Mouse (Mus musculus): Measurements from ENCODE around the gene Pcbp2.

Pcbp2 gene

DNA sequence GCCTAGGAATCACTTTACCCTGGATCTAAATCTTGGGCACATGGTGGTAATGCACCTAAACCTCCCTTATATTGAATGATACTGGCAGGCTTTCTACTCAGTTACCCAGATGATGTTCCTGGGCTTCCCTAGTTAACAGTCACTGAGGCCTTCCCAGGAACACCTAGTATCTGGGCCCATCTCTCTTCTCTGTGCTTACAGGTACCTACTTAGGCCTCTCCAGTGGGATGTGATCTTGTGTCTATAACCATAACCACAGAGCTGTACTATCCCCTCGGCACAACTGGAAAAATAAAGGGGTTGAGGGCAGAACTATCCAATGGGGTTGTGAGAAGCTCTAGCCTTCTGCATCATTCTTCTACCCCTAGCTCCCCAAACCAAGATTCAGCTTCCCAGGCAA lies 36.5 kb downstream of the Pcbp2 start:
- DNase-seq (ENCODE audit: low read depth), result no peak

GRCm38 (mm10) chr15:102507561-102507960 lies 37.2 kb downstream of the Pcbp2 start:
- DNase-seq (ENCODE audit: low read depth), result no peak

DNA sequence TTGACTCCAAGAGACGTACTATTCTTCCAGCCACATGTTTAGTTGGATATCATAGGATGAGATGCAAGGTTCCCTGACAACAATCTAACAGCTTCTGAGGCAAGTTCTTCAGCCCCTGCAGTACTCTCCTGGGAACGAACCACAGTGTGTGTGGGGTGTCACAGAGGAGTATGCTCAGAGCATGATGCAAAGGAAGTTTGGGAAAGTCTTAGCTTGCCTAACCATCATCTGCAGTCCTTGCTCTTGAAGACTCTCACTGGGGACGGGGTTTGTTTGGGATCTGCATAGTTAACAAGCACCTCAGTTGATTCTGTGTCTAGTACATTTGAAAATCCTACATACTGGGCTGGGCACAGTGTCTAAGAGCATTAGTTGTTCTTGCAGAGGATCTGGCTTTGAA lies 38.0 kb downstream of the Pcbp2 start:
- no peak for DNase-seq (ENCODE audit: low read depth)

DNA sequence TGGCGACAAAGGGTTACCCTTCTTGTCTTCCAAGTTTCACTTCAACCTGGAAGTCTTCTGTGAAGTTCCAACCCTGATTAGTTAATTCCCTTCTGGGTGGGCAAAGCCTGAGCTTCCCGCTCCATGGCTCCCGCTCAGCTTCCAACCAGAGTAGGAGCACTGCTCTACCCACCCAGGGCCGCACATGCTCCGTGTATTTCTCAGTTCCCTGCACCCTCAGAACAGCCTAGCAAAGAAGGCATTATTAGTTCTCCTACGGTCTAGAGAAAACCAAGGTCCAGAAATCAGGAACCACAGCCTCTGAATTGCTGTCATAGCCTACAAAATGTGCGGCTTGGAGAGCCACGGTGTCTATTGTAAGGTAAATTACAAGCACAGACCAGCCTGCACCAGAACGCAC lies 39.8 kb downstream of the Pcbp2 start:
- DNase-seq (ENCODE audit: low read depth), result no peak

DNA sequence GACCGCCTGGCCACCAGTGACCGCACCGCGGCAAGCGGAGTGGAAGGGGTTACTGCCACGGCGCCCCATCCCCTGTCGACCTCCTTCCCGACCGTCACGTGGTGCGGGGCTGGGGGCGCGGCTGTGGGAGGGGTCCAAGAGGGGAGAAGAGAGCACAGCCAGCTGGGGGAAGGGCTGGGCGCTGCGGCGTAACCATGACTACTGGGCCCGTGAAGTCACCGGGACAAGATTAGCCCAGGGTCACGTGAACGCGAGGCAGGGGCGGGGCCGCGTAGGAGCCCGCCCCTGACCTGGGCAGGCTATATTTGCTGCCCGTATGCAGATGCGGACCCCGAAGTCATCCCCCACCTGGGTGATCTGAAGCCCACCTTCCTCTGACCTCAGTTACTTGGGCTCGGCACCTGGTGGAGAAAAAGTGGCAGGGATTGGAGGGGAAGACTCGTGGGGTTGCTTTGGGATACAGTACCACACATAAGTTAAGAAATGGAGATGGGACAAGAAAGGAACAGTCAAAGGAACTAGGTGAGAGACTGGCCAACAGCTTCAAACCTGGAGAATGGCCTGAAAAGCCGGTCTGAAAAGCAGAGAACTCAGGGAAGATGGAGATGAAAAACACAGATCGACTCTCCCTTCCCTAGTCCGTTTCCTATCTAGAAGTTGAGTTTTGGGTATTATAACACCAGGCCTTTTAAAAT lies 40.4 kb downstream of the Pcbp2 start:
- DNase-seq (ENCODE audit: low read depth), result peak; percentile 64

DNA sequence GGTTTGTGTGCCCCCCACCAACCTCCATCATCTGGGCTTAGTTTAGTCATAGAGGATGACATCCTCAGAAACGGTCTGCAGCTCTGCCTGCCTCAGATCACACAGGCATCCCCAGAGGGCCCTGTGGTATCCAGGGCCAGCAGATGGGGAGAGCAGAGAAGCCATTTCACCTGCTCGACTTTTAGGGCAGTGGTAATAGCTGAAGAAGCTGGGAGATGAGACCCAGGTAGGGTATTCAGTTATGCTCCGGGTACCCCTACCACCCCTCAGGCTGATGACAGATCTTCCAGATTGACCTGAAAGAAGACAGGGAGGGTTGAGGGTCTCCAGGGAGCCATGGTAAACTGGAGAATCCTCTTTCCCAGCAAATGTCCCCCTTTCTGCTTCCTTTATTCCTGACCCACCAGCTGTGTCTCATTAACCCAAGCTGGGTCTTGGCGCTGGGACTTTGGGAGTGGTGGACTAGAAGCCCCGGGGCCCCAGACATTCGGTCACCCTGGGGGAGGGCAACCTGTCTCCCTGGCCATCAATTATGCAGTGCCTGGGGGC lies 41.0 kb downstream of the Pcbp2 start:
- DNase-seq (ENCODE audit: low read depth), result no peak

GRCm38 (mm10) chr15:102512010-102512409 lies 41.7 kb downstream of the Pcbp2 start:
- no peak for DNase-seq (ENCODE audit: low read depth)

GRCm38 (mm10) chr15:102512471-102512870 lies 42.1 kb downstream of the Pcbp2 start:
- no peak for DNase-seq (ENCODE audit: low read depth)

DNA sequence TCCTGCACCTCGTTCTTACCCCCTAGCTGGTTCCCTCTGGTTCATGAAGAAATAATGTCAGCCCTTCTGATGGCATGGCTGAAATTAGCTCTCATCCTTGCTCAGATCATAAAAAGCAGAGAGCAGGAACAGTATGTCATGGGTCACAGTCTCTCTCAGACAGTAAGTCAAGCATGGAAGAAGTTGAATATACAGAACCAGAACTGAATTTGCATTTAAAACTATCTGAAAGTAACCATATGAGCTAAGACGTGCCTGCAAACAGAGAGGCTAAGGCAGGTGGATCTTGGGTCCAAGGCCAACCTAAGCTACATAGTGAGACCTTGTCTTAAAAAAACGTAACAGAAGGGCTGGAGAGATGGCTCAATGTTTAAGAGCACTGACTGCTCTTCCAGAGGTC lies 42.7 kb downstream of the Pcbp2 start:
- DNase-seq (ENCODE audit: low read depth), result no peak

DNA sequence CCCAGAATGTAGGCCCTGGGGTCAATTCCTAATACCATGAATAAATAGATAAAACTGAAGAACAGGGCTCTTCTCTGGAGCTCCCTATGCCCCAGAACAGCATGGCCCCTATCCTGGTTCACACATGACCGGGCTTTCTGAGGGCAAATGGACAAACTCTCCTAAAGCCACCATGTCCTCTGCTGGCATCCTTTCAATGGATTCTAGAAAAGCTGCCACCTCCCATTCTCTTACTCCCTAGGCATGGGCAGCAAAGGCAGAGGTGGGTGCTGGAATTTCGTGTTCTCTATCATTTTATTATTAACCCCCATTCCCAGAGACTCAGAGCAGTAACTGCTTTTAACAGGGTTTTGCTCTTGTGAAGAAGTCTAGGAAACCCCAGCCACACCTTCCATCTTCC lies 44.9 kb downstream of the Pcbp2 start:
- no peak for DNase-seq (ENCODE audit: low read depth)

- no peak for DNase-seq (ENCODE audit: low read depth)
These were observed 45.5 kb downstream of the Pcbp2 start for GRCm38 (mm10) chr15:102515791-102516190.

- peak; percentile 52 for DNase-seq (ENCODE audit: low read depth)
These were observed 46.0 kb downstream of the Pcbp2 start for GRCm38 (mm10) chr15:102516293-102516692.

DNA sequence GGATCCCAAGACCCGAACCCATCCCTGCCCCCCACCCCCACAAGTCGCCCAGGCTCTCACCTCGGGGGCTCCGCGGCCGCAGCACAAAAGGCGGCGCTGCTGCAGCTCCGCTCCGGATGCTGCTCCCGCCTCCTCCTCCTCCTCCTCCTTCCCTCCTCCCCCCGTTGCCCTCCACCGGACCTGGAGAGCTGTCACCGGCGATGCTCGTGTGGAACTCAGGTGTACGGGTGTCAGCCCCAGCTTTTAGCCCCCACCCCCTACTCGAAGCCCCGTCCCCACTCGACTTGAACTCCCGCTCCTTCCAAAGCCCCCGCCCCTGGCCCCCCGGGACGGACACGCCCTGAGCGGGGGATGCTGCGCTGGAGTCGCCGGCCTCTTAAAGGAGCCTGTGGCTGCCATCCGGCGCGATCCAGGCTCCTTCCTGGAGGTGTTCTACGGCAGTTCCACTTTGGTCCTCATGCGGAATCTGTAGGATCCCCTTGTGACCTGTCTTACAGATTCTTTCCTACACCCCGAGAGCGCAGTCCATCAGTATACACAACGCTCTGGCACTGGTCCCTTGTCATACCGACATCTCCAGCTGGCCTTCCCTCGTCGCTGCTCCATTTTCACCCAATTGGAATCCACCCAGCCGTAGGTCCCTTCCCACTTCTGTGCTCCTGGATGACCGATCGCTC lies 46.5 kb downstream of the Pcbp2 start, which contains the start of gene Map3k12:
Map3k12 (minus strand) TSS at position 337 of the 677 bp plus-strand sequence.
- peak; percentile 65 for DNase-seq (ENCODE audit: low read depth)

DNA sequence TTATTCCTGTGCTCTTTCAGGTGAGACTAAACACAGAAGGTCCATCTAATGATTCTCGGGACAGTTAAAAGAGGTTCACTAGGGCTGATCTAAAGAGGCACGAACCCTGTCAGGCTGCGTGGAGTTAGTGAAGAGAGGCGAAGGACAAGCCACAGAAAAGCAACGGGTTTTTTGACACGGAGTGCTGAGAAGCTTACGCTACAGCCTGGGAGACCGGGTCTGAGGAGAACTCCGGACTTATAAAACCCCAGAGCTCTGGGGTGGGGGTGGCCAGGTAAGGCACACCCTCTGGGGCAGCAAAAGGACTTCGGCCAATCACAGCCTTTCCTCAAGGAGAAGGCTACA lies 47.3 kb downstream of the Pcbp2 start:
- no peak for DNase-seq (ENCODE audit: low read depth)

DNA sequence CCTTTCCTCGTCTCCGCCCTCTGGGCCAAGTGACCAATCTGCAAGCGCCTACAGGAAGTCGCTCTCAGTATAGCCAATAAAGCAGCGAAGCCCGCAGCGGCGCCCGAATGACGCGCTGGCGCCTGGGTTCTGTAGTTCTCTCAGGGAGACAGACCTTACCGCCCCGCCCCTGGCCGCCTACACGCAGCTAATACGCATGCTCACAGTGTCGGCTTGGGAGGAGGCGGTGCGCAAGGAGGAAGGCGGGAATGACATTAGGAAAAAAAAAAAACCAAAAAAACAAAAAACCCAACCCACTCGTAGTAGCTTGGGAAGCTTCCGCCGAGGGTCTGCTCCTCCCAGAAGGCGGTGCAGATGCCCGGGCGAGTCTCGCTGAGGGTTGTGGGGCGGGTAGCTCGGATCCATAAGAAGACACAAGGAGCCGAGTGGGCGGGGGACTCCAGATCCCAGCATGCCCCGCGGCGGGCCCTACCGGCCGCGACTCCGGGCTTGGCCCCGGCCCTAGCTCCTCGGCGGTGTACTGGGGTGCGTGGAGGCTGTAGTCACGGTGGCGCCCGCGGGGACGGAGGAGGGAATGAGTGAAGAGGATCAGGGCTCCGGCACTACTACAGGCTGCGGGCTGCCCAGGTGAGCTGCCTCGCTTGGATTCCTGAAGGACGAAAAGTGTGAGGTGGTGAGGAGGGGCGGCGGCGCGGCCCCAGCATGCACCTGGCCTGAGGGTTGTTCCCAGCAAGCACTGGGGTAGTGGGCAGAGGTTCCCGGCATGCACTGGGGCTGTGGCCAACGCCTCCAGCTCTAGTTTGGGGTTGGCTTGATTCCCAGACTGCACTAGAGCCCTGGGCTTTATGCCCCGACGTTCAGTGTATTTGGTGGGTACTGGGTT lies 47.9 kb downstream of the Pcbp2 start, which contains the start of gene Tarbp2:
Tarbp2 (plus strand) TSS at position 217 of the 883 bp plus-strand sequence.
- DNase-seq (ENCODE audit: low read depth), result peak; percentile 100

GRCm38 (mm10) chr15:102518859-102519201 lies 48.5 kb downstream of the Pcbp2 start:
- no peak for DNase-seq (ENCODE audit: low read depth)

DNA sequence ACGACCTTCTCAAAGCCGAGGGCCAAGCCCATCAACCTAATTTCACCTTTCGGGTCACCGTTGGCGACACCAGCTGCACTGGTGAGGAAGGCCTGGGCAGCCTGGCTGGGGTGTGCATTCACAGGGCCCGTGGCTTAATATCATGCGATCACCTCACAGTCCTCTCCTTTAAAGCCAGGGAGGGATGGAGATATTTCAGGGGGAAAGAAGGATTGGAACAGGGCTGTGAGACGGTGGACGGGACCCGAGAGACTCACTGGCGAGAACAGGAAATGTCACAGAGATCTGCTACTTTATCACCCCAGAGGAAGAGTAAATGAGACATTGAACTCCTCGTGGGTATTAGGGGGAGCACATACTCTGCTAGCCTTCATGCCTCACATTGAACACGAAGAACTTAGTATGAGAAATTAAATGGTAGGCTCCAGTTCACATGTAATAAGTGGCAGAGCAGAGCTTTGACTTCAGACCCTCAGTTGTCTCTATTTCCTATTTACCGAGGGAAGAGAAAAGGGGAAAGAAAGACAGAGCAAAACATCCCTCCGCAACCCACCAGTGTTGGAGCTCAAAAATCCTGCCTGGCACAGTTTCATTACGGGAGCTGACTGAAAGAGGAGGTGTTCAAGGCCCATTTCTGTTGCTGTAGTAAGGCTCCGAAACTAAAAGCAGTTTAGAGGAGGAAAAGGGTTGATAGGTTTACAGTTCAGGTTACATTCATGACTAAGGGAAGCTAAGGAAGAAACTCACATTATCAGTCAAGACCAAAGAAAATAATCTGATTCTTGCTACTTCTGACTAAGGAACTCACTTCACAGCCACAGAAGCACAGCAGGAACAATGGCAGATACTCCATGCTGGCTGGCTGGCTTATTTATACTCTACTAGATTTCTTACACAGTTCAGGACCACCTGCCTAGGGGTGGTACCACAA lies 49.1 kb downstream of the Pcbp2 start:
- DNase-seq (ENCODE audit: low read depth), result no peak

DNA sequence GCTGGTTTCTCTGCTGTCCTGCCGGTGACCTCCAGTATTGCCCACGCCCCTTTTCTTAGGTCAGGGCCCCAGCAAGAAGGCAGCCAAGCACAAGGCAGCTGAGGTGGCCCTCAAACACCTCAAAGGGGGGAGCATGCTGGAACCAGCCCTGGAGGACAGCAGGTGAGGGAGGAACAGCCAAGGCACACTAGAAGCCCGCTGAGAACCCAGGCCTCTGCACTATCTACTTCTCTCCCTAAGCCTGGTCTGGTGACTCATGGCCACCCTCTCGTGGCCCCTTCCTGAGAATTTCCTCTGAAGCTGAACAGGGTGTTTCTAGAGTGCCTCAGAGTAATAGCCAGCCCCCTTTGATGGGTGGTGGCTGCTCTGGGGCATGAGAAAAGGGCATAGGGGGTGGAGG lies 50.1 kb downstream of the Pcbp2 start:
- peak; percentile 70 for DNase-seq (ENCODE audit: low read depth)

GRCm38 (mm10) chr15:102521480-102521879 lies 51.1 kb downstream of the Pcbp2 start:
- no peak for DNase-seq (ENCODE audit: low read depth)

- peak; percentile 91 for DNase-seq (ENCODE audit: low read depth)
These were observed 54.6 kb downstream of the Pcbp2 start, which contains the start of gene Npff for GRCm38 (mm10) chr15:102524892-102525485. Gene Npff (minus strand): TSS chr15:102524942.

Data from NIH3T3 (cell line).